Mouse (Mus musculus) CD8-positive naive resting alpha-beta T cell, adult 2 months (primary cell): Measurements from ENCODE around the gene Atg13.
"Not testable (repeated sequence)": the region's sequence is repeated elsewhere in the genome, so short reads cannot be mapped to it uniquely, and the experiment has no call there.

Source experiments
- DNase-seq, 2 experiments: peaks; one replicate each; pipeline ENCODE4 v3.0.0; 2022; ENCODE audit warnings: low read depth in 2 of 2, low spot score in 2 of 2

Atg13 gene

DNA sequence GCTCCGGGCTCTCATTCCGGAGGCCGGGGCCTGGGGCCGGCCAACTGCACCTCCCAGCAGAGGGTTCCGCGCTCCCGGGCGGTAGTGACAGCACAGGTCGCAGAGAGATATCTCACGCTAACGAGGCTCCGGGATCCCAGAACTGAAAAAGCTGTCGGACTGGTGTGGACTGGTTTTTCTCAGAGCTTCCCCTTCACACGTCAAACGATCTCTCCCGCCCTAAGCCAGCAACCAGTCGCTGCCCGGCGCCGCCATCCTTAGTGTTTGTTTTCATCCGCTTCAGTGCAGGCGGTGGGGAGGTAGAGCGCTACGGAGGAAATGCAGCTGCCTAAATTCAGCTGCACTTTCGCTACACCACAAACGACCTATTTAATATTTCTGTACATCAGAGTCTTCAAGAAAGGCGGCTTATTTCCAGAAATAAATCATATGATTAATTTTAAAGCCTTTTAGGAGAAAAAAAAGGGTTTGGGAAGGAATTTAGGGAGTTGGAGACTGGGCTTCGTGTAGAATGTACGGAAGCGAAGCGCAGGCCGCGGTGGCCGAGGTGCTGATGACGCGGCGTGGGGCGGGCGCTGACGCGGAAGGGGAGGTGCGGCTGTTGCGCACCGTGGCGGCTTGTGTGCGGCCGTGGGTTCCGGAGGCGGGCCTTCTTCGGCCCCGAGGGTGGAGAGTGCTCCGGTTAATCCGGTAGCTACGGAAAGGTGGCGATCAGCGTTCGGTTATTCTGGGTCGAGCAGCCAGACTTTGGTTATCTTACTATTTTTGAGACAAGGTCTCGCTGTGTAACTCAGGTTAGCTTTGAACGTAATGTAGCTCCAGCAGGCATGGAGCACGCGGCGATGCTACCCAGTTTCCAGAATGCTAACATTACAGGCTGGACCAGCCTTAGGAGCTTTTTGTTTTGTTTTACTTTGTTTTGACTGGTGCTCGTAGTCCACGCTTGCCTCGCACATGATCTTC, at the start of gene Atg13, which contains the start of gene Harbi1:
Gene Atg13, minus strand, starts transcription at position 305 of the 963 bp plus-strand sequence.
Gene Harbi1, plus strand, starts transcription at position 581 of the 963 bp plus-strand sequence.
- peak; percentile 90 to 91 for DNase-seq

DNA sequence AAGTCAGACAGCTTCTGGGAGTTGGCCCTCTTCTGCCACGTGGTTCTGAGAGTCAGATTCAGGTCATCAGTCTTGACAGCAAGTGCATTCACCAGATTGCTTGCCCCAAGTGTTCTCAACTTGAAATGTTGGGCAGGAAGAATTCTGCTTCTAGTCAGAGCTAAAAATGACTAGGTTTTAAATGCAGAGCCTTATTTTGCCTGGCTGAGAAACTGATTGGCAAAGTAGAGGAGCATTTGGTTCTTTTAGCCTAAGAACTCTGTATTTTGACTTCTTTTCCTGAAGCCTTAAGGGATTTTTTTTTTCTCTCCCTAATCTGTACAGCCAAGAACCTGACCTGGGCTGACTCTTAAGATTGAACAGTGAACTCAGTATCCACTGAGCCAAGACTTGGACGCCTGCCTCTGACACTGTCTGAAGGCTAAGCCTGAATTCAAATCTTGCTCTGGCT, 39.5 kb upstream of the Atg13 start:
- DNase-seq: no peak

- DNase-seq: no peak
Observed at GRCm38 (mm10) chr2:91744686-91745085, 34.3 kb upstream of the Atg13 start.

GRCm38 (mm10) chr2:91739586-91739985, 29.2 kb upstream of the Atg13 start:
- DNase-seq: no peak

GRCm38 (mm10) chr2:91735221-91735620, 24.8 kb upstream of the Atg13 start:
- DNase-seq: no peak

GRCm38 (mm10) chr2:91729971-91730821, 19.8 kb upstream of the Atg13 start, which contains the start of gene Ambra1:
Ambra1 (plus strand) TSS chr2:91730134.
- peak; percentile 63 to 85 for DNase-seq

DNA sequence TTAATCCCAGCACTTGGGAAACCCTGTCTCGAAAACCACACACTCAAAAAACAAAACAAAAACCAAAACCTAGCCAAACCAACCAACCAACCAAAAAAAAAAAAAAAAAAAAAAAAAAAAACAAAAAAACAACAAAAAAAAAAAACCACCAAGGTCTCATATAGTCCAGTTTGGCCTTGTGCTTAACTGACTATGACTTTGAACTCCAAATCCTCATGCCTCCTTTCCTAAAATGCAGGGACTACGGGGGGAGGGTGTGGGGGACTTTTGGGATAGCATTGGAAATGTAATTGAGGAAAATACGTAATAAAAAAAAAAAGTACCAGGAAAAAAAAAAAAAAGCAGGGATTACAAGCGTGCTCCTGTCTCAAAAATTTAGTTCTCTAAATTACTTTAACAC, 19.2 kb upstream of the Atg13 start:
- DNase-seq: no peak

- DNase-seq: no peak
Observed at GRCm38 (mm10) chr2:91727011-91727410, 16.6 kb upstream of the Atg13 start.

- not testable (repeated sequence) for DNase-seq
Observed at GRCm38 (mm10) chr2:91725476-91725875, 15.1 kb upstream of the Atg13 start.

DNA sequence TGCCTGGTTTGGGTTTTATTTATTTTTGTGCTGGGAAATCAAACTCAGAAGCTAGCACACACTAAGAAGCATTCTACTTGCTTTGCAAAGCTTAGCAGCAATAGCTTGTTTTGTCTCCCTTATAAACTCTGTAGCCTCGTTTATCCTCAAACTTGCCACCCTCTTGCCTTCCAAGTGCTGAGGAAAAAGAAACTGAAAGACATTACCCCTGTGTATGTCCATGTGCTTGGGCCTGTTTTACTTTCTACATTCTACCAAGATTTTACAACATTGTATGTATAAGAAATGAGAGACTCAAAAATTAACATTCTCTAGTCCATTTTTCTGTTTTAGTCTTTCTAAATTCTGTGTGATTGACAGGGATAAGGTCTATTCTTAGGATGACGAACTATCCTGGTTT, 14.3 kb upstream of the Atg13 start:
- no peak for DNase-seq

GRCm38 (mm10) chr2:91723951-91724350, 13.6 kb upstream of the Atg13 start:
- DNase-seq: no peak

- no peak for DNase-seq
Observed at GRCm38 (mm10) chr2:91723382-91723781, 13.0 kb upstream of the Atg13 start.

DNA sequence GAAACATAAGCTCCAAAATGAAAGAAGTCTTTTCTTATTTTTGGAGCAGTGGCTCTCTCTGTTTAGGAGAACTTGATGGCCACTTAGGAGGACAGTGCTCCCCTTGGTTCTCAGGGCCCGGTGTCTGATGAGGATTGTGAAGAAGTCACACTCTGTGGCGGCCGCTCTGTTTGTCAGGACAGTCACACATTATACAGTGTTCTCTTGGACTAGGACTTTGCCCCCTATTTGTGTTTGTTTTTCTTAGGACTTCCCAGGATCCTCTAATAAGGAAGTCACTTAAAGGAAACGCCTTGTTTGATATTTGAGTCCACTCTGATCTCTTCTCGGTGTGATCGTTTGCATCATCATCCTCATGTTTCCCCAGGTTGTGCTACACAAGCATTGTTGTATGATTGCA, 7.9 kb upstream of the Atg13 start:
- no peak for DNase-seq

DNA sequence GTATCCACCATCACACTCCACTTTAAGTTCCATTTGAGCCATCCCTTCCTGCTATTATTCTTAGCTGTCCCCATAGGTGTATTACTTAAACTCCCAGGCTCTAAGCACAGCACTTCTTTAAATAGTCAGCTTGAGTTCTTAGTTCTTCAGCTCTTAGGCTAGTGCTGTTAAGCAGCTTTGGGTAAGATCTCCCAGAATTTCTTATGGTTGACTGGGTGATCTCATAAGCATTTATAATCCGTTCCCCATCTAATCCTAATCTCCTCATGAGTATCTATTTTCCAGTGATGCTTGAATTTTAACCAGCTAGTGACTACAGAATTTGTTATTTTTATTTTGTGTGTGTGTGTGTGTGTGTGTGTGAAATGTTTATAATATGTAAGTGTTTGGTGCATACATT, 4.5 kb upstream of the Atg13 start:
- DNase-seq: no peak

- DNase-seq: peak in 1 of 2 experiments; percentile 5
Observed at GRCm38 (mm10) chr2:91711256-91711925, 1.0 kb upstream of the Atg13 start.

- no peak for DNase-seq
Observed at GRCm38 (mm10) chr2:91708361-91708760, 2.0 kb downstream of the Atg13 start.

DNA sequence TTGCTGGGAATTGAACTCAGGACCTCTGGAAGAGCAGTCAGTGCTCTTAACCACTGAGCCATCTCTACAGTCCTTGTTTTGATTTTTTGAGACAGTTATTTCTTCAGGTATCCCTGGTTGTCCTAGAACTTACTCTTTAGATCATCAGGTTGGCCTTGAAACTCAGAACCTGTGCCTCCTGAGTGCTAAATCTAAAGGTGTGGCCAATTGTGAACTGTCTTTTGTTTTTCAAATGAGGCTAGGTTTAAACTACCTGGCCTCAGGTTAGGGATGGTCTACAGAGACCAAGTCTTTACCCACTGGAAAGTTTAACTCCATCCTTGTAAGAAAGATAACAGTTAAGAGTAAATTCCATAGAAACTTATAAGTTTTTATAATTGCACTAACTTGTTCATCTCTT, 3.9 kb downstream of the Atg13 start:
- DNase-seq: no peak

- DNase-seq: no peak
Observed at GRCm38 (mm10) chr2:91705736-91706135, 4.6 kb downstream of the Atg13 start.

DNA sequence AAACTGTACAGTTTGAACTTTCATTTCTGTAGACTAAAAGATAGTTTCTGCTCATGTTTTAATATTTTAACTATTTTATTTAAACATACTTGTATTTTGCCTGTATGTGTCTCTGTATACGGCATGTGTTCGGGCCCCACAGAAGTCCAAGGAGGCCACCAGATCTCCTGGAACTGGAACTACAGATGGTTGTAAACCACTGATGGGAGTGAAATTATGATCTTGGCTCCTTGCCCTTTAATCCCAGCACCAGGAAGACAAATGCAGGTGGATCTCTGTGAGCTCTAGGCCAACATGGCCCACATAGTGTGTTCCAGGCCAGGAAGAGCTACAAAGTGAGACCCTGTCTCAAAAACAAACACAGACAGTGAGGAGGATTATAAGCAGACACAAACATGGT, 9.0 kb downstream of the Atg13 start:
- DNase-seq: no peak

DNA sequence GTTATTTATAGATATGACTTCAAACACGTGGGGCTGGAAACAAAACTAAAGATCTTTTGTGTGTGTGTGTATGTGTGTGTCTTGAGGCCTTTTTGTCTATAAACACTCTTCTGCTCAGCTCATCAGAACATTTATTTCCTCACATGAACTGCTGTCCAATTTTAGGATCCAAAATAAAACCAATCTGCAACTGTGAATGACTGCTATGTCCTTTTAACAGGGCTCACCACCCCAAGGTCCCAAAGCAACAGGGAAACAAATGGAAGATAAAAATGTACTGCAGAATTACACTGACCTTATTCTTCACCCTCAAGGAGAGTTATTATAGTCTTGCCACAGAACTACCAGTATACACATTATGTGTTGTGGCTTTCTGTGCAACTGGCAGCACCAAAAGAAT, 11.2 kb downstream of the Atg13 start:
- DNase-seq: no peak

GRCm38 (mm10) chr2:91696225-91696590, 14.2 kb downstream of the Atg13 start:
- no peak for DNase-seq
